Mouse (Mus musculus) intestine, postnatal 0 days (tissue): ENCODE results near the gene Trmt1. TPM values are rescaled to one million over a fixed set of nuclear protein-coding genes. Genes with fewer than 3 reads are reported as not detected.
A peak's percentile ranks its signal among the peaks of the same experiment; 100 is the strongest.

Source experiments
- ATAC-seq: fragments of 200-750 bp; cut with Nextera tagmentation; 2 replicates; pipeline ENCODE4 v1.8.0; 2017; ENCODE audit warnings: mild to moderate bottlenecking, moderate TSS enrichment, moderate library complexity
- H3K27ac ChIP-seq: fragments of 300-500 bp; sonication (generic); 2 replicates; pipeline ENCODE4 v1.5.1; 2014; ENCODE audit warnings: mild to moderate bottlenecking, low read depth, low read length, moderate library complexity
- H3K27me3 ChIP-seq: fragments of 300-500 bp; sonication (generic); replicated peaks from 2 replicates; pipeline ENCODE4 v1.6.1; 2014; ENCODE audit warnings: low read length, mixed read lengths; ENCODE audit not compliant: control insufficient read depth, insufficient read depth
- H3K36me3 ChIP-seq: fragments of 300-500 bp; sonication (generic); 2 replicates; pipeline ENCODE4 v1.6.1; 2014; ENCODE audit warnings: mild to moderate bottlenecking, moderate library complexity; ENCODE audit not compliant: control insufficient read depth, insufficient read depth
- H3K4me1 ChIP-seq: fragments of 300-500 bp; sonication (generic); replicated peaks from 2 replicates; pipeline ENCODE4 v1.6.1; 2014; ENCODE audit warnings: antibody characterized with exemption, low read length, mixed read lengths; ENCODE audit not compliant: control insufficient read depth, insufficient read depth
- H3K4me2 ChIP-seq: fragments of 300-500 bp; sonication (generic); replicated peaks from 2 replicates; pipeline ENCODE4 v1.6.1; 2014; ENCODE audit warnings: low read depth, mild to moderate bottlenecking, moderate library complexity
- H3K4me3 ChIP-seq: fragments of 300-500 bp; sonication (generic); 2 replicates; pipeline ENCODE4 v1.5.1; 2014; ENCODE audit warnings: low read depth, low read length
- H3K9ac ChIP-seq: fragments of 300-500 bp; sonication (generic); 2 replicates; pipeline ENCODE4 v1.6.1; 2014; ENCODE audit warnings: mild to moderate bottlenecking, low read depth, low read length
- H3K9me3 ChIP-seq: fragments of 300-500 bp; sonication (generic); 2 replicates; pipeline ENCODE4 v1.6.1; 2016; ENCODE audit warnings: mixed run types; ENCODE audit not compliant: control insufficient read depth
- CTCF ChIP-seq: sonication (generic); IDR thresholded peaks from 2 replicates; pipeline ENCODE4 v1.5.1; 2016; ENCODE audit warnings: low read depth, mild to moderate bottlenecking, control low read depth, antibody characterized with exemption, moderate library complexity
- WGBS: fragments of 180-500 bp; shearing (Covaris S2); extraction: QIAGEN DNeasy Blood & Tissue Kit; methylation state at CpG from one replicate; pipeline ENCODE4 v1.1.7; 2014; 5-methylcytosine and 5-hydroxymethylcytosine counted together
- polyA plus RNA-seq: library from polyadenylated mRNA; unstranded; fragments of >200 nt; fragmentation: Nextera tagmentation; extraction: Ambion mirVana; gene quantifications from 2 replicates; pipeline ENCODE4 v1.2.1, GENCODE M21; 2015

The Trmt1 gene
- polyA plus RNA-seq, 1 experiment from 2014 or later, result 22.3 TPM

DNA sequence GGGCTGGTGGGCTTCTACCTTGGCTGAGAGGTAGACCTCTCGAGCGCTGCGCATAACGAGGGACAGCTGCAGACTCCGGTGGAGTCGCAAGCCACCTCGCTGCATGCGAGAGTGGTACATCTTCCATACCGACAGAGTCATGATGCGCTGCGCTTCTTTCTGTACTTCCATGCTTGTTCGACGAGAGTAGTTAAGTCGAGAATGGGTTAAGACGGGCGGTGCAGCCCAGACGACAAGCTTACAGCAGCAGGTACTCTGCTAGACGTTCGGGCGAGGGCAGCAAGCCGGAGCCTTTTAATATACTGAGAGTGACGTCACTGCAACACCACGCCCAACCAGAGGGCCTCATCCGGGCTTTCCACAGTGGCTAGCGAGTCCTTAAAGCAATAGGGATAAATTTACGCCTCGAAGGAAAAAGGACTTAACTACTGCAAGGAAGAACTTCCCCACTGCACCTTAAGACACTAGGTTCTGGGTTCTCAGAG lies 23.5 kb upstream of the Trmt1 start, which contains the start of gene Ier2:
TSS of gene Ier2 (minus strand) at position 272 of the 485 bp plus-strand sequence.
- no peaks in the 10 kb centered on the region for H3K27me3 ChIP-seq
- peak within 1 kb of the TSS; percentile 99 for H3K27ac ChIP-seq
- H3K9ac ChIP-seq, result peak within 1 kb of the TSS; percentile 99
- peak within 1 kb of the TSS; percentile 84 for H3K4me3 ChIP-seq
- ATAC-seq, result peak; percentile 53
- no peaks in the 10 kb centered on the region for H3K36me3 ChIP-seq
- H3K9me3 ChIP-seq, result no peaks in the 10 kb centered on the region
- no peaks in the 10 kb centered on the region; the same call in 1 of the 2 replicates for H3K4me1 ChIP-seq
- peak within 1 kb of the TSS; percentile 84 for H3K4me2 ChIP-seq
- peak; percentile 18; the same call in 1 of the 2 replicates for TF ChIP-seq CTCF
- WGBS, result under 1% methylated on average over 27 of the region's 27 CpGs

- no peaks in the 10 kb centered on the region for H3K27me3 ChIP-seq
- H3K36me3 ChIP-seq, result no peaks in the 10 kb centered on the region
- H3K4me1 ChIP-seq, result peaks cover 2% of the 10 kb centered on the region; the same call in 1 of the 2 replicates
- peak overlapping the region; percentile 84 for H3K4me2 ChIP-seq
- peak overlapping the region; percentile 84 for H3K4me3 ChIP-seq
- WGBS, result 2% methylated on average over 43 of the region's 43 CpGs
- no peak for TF ChIP-seq CTCF
- H3K9me3 ChIP-seq, result no peaks in the 10 kb centered on the region
- H3K9ac ChIP-seq, result peak overlapping the region; percentile 71
- ATAC-seq, result peak; percentile 67
- H3K27ac ChIP-seq, result peak overlapping the region; percentile 99
These were observed 22.4 kb upstream of the Trmt1 start for GRCm38 (mm10) chr8:84663483-84664327.

DNA sequence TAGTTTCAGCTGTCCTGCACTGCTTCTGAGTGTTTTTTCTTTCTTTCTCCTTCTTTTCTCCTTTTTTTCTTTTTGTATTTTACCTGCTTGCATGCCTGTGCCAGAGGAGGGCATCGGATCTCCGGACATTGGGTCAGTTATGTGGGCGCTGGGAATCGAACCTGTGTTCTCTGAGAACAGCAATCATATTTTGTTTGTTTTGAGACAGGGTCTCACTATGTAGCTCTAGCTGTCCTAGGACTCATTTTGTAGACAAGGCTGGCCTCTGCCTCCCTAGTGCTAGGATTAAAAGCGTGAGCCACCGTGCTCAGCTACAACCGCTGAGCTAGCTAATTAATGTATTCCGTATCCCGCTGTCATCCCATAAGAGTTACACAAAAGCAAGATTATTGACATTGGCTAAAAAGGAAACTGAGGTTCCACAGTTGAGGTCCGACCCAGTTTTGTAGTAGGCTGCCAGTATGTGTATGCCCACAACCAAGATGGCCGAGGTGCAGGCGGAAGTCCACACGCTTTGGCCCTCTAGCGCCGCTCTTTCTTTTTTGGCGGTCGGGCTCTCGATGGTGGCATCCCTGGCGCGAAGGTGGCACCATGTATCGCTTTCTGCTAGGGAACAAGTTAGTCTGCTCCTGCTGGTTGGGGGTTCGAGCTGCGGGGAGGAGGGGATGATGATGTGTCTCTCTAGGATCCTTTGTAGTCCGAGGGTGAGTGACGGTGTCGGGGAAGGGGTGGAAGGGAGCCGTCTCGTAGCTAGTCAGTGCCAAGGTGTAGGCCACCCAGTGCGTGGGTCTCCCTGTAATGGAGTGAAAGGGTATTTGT lies 21.3 kb upstream of the Trmt1 start:
- H3K4me1 ChIP-seq, result 0 out of 2 replicates have a peak, but pooled peaks cover 2% of the 10 kb centered on the region
- H3K9ac ChIP-seq, result peak overlapping the region; percentile 71
- H3K9me3 ChIP-seq, result no peaks in the 10 kb centered on the region
- H3K36me3 ChIP-seq, result no peaks in the 10 kb centered on the region
- peak; percentile 11; the same call in 1 of the 2 replicates for ATAC-seq
- TF ChIP-seq CTCF, result peak; percentile 78
- H3K27ac ChIP-seq, result peak overlapping the region; percentile 86
- no peaks in the 10 kb centered on the region for H3K27me3 ChIP-seq
- H3K4me2 ChIP-seq, result peak overlapping the region; percentile 84
- H3K4me3 ChIP-seq, result peak overlapping the region; percentile 84
- under 1% methylated on average over 29 of the region's 29 CpGs for WGBS

GRCm38 (mm10) chr8:84665385-84665893 lies 20.7 kb upstream of the Trmt1 start:
- Histone ChIP-seq H3K27ac (peak overlapping the region; percentile 86), H3K9me3 (no peaks in the 10 kb centered on the region), H3K4me3 (peak overlapping the region; percentile 84), H3K27me3 (no peaks in the 10 kb centered on the region), H3K4me2 (peak overlapping the region; percentile 84), H3K9ac (peak overlapping the region; percentile 71), H3K4me1 (0 out of 2 replicates have a peak, but pooled peaks cover 2% of the 10 kb centered on the region), H3K36me3 (no peaks in the 10 kb centered on the region)
- ATAC-seq, result no peak
- 0 out of 2 replicates have a peak, but pooled peaks have one; percentile 11 for TF ChIP-seq CTCF
- WGBS, result 3% methylated on average over 14 of the region's 14 CpGs

- TF ChIP-seq CTCF, result no peak
- no peak for ATAC-seq
- Histone ChIP-seq H3K4me3 (no peak overlapping the region), H3K4me2 (no peak overlapping the region), H3K27ac (no peak overlapping the region), H3K4me1 (0 out of 2 replicates have a peak, but pooled peaks cover 2% of the 10 kb centered on the region), H3K9ac (no peak overlapping the region), H3K27me3 (no peaks in the 10 kb centered on the region), H3K9me3 (no peaks in the 10 kb centered on the region), H3K36me3 (peaks cover 12% of the 10 kb centered on the region; the same call in 1 of the 2 replicates)
- WGBS, result 72% methylated on average over 1 of the region's 1 CpGs
These were observed 18.0 kb upstream of the Trmt1 start for GRCm38 (mm10) chr8:84668081-84668480.
